Mouse (Mus musculus) mesoderm, embryonic 11.5 days (tissue): ENCODE results near the gene Ppara.

Experiments used
- DNase-seq: peaks from one replicate; pipeline ENCODE4 v3.0.0-alpha.2; 2012; ENCODE audit warnings: low read depth, low spot score

The Ppara gene

DNA sequence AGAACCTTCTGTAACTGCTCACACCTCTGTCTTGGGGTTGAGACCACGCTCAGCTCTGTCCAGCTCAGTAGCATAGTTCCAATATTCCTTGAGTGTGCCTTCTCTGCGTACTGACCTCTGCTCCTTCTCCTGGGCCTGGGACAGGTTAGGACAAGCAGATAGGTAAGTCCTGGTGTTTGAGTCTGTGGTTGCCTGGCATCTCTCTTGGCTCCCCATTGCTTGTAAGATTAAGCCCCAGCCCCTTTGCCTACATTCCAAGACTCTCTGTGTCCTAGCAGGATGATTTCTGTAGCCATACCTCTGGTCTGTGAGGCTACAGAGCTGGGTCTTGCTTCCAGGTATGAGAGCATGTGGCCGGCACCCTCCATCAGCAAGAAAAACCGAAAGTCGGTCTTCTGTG is 6.6 kb upstream of the Ppara start:
- DNase-seq = no peak

DNA sequence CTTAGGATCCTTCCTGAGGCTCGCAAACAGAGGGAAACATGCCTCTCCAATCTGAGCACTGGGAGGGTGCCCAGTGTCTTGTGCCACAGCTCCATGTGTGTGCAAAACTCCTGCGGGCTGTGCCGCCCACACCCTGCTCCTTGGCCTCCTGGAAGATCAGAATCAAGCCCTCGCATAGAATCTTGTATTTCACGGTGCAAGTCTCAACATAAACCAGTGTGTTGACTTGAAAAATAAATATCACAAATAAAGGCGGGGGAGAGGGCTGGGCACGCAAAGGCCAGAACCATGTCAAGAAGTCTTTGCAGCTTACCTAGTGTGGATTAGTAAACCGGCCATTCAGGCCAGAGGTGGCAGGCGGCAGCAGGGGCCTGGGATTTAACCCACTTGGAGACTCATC is 5.5 kb upstream of the Ppara start:
- DNase-seq = no peak

DNA sequence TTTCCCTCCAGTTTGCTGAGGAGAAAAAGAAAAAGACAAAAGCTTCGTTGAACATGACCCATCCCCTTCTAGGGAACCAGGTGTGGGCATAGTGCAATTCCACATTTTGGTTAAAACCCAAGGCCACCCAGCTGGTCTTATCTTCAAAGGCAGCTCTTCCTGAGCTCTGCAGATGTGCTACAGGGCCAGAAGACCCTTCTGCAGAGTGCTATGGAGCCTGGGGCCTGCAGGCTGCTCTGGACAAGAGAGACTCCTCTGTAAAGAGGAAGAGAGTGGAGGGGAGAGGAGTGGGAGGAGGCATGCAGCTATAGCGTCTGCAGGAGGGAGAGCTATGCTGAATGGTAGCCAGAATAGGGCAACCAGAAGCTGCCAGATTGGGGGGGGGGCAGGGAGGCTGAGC is 4.8 kb upstream of the Ppara start:
- no peak for DNase-seq

DNA sequence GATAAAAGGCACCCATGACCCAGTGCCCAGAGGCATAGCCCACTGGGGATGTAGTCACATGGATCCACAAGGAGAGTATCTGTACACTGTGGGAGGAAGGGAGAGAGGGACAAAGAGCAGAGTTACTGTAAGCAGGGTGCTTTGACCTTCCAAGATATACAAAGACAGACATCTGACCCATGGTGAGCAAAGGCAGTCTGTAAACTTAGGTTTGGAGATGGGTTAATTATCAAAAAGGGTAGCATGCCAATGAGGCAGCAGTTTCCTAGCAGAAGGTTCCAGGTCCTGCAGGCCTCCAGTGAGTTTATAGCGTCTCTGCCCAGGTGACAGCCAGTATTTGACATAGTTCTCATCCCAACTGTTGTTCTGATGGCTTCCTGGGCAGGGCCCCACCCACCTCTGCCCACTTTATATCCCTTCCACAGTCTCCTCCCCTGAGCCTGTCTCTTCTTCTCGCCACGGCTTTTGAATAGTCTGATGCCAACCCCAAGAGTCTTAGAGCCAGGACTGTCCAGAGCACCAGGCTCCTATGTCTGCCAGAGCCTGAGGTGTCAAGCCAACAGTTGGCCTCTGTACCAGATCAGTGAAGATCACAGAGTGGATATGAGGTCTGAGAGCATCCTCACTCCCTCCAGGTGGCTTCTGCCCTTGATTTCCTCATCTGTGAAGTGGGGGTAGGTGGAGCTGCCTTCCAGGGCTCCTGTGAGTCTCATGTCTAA is 2.7 kb upstream of the Ppara start:
- no peak for DNase-seq

DNA sequence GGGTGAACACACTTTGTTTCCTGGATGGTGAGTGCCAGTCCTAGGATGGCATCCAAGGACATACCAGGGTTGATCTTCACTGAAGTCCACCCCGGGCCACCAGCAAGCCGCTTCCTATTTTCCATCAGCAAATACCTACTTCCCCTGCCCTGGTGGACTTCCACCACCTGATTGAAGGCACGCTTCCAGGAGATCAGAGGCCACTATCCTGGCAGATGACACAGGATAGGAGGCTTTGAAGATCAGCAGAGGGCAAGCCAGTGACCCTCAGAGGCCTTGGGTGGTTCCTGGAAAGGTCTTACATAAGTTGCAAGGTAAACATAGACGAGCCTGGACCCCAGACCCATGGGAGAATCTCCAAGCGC is 2.2 kb upstream of the Ppara start:
- DNase-seq = no peak

DNA sequence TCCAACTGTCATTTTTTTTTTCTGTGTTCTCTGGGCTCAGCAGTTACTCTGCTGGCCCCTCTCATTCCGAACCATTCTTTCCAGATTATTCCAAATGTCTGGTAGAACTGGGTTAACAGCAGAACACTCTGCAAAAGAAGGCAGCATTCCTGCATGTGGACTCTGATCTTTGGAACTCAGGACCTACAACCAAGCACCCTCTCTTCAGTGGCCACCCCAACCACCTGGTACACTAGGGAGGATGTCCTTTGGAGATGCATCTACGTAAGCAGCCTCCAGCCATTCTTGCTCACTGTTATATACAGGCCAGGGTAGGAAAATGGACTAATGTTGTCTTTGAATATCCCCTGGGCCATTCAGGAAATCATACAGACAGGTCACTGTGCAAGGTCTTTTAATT is 1.1 kb upstream of the Ppara start:
- no peak for DNase-seq

DNA sequence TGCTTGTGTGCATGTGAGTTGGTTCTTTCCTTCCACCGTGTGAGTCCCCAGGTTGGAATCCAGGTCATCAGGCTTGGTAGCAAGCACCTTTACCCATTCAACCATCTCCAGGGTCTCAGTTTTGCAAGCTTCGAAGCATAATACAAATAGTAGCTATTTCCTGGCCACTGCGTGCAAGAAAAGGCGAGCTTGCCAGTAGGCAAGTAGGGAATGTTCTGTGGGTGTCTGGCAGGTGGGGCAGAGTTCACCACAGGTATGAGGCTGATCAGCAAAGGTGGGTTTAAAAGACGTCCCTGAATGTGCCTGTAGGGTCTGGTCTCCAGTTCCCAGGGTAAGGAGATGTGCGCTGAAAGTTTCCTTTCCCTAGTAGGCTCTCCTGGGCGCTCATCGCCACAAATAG is 635 bp upstream of the Ppara start:
- DNase-seq = no peak

DNA sequence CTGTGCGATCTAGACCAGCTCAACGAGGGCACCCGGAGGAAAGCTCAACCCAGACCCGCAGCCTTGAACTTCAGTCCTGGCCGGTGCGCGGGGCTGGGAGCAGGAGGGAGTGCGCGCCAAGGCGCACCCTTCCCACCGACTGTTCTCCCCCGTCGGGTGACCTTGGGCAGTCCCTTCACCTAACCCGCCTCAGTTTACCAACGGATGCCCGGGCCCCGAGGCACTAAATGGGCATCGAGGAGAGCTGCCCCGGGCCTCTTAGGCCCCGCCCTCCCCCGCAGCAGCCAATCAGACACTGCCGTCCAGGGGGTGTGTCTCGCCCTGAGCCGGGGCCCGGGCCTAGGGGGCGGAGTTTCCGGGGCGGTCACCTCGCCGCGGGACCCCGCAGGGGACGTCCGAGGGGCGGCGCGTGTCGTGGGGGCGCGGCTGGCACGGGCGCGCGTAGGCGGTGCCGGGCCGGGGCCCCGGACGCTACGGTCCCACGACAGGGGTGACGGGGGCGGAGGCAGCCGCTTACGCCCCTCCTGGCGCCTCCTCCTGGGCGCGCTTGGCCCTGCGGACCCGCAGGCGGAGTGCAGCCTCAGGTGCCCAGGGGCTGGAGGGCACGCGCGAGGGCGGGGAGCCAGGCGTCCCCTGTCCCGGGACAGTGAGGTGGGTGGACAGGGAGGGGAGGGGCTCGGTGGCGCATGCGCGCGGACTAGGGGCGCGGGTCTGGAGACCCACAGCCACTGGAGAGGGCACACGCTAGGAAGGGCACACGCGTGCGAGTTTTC is 466 bp downstream of the Ppara start:
- peak; percentile 77 for DNase-seq

DNA sequence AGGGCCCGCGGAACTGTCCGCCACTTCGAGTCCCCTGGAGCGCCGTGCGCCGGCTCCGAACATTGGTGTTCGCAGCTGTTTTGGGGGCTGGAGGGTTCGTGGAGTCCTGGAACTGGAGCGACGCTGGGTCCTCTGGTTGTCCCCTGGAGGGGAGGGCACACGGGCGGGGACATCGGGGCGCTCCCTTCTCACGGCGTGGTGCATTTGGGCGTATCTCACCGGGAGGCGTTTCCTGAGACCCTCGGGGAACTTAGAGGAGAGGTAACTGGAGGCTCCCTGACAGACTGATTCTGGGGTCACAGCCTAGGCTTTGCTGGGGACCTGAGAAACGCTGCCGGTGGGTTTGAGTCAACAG is 1.0 kb downstream of the Ppara start:
- no peak for DNase-seq

DNA sequence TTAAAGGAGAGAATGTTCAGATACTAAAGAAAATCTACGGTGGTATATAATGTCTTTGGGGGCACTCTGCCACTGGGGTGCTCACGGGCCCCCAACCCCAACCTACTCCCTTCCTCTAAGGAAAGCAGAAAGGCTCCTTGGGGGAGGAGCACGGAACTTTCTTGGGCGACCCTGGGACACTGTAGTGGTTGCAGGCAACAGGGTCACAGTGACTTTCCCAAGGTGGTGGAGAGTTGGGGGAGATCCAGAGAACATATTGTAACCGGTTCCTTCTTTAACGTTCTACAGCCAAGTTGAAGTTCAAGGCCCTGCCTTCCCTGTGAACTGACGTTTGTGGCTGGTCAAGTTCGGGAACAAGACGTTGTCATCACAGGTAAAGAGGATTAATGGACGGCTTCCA is 1.7 kb downstream of the Ppara start:
- DNase-seq = no peak

DNA sequence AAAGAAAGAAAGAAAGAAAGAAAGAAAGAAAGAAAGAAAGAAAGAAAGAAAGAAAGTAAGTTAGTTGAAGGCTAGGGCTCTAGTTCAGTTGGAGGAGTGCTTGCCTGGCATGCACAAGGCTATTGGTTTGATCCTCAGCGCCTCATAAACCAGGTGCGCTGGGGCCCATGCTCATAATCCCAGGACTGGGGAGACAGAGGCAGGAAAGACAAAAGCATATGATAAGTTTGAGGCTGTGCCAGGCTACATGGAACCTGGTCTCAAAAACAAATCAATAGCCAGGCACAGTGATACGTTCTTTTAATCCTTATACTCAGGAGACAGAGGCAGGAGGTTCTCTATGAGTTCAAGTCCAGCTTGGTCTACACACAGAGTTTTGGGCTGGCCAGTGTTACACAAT is 3.6 kb downstream of the Ppara start:
- no peak for DNase-seq

DNA sequence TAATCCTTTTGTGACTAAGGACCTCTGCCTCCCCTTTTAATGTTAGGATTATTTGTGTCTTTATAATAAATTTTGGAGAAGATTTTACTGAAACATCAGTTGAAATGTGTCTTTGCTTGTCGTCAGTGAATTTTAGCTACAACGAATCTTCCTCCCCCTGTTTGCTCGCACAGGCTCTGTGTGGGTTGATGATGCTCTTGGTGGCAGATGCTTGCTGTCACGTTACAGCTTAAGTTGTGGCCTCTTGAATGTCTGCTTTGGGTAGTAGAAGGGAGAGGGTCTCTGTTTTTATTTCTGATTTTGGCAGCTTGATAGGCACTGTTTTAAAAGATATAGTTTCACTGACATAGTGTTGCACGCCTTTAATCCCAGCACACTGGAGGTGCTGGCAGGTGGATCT is 4.2 kb downstream of the Ppara start:
- no peak for DNase-seq

DNA sequence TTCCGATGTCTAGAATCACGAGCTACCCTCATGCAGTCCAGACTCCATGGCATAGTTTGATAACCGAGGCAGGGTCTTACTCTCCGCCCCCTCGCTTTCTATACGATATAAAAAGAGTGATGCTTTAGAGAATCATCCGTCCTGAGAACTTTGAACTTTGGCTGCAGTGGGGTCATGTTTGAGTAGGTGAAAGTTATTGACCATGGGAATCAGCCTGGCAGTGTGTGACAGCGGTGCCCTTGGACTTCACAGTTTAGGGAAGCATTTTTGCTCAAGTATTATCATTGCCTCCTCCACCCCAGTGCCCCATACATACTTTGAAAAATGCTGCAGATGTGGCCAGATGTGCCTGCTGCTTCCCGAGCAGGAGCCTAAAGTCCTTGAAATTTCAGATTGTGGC is 7.8 kb downstream of the Ppara start:
- no peak for DNase-seq

DNA sequence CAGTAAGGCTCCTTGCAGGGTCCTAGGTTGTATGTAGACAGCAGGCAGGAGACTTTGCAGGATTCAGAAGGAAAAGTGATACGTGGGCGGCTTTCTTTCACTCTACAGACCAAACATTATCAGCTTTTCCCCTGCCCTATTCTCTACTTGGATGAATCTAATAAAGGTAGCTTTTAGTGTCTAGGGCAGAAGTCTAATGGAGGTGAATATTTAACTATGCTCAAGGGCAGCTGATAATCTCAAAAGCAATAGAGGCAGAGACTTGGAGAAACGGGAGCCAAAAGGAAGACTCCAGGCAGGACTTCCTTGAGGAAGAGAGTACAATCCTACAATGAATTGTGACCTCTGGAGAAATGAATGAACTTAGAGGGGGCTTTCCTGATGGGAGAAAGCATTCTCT is 9.2 kb downstream of the Ppara start:
- no peak for DNase-seq

DNA sequence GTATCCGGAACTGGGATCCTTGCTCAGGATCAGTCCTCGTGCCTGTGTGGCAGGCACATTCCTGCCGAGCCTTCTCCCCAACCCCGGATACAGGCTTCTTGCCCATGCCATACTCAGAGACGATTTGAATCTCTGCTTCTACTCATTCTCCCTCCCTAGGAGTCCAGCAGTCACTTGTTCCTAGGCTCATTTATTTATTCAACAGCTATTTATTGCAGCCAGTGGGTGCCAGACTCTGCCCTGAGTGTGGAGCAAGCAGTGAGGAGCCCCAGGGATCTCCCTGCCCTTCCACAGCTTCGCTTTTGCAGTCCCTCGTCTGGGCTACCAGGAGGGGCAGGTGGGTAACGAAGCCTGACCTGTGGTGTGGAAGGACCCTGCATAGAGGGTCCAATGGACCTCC is 11.4 kb downstream of the Ppara start:
- DNase-seq = no peak

DNA sequence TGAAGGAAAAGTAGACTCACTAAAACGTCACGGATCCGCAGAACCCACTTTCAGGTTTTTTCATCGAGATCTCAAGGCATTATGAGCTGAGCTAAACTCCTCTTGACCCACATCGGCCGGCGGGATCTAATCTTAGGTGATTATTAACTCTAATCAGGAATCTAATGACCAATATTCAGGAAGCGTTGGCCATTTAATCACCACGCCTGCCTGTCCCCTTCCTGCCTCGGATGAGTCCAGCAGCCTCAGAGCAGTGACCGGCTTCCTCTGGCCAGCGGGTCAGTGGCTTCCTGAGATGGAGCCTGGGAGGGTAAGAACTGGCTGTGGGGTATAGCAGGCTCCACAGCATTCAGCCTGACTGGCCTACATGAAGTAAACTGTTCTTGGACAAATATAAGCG is 11.9 kb downstream of the Ppara start:
- DNase-seq = no peak

DNA sequence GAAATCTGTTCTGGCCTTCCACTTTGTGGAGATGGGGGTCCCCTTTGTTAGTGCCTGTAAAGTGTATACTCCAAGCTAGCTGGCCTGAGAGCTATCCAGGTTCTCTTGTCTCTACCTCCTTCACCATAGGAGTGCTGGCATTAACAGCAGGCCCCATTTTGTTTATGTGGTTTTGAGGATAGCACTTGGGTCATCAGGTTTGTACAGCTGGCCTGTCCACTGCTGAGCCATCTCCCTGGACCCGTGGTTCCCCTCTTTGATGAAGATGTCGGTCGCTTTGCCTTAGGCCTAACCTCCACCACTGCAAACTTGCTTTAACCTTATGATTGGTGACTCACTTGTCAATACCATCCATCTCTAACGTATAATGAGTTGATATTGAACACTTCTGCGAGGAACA is 13.2 kb downstream of the Ppara start:
- DNase-seq = no peak

DNA sequence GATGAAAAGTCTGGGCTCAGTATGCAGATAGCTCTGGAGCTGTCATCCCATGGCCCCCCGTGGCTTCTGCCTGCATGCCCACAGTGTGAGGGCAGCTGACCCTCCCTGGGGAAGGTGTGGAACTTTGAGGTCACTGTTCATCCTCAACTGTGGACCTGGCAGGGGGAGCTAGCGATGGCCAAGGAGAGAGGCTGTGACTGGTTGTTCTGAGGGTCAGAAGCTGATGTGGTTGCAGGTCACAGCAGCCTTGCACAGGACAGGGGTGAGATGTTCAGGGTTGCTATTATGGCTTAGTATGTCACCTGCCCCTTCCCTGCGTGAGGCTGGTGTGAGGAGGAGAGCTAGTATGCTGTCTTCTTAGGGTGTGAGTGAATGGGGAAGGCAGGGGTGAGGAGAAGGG is 13.7 kb downstream of the Ppara start:
- no peak for DNase-seq

DNA sequence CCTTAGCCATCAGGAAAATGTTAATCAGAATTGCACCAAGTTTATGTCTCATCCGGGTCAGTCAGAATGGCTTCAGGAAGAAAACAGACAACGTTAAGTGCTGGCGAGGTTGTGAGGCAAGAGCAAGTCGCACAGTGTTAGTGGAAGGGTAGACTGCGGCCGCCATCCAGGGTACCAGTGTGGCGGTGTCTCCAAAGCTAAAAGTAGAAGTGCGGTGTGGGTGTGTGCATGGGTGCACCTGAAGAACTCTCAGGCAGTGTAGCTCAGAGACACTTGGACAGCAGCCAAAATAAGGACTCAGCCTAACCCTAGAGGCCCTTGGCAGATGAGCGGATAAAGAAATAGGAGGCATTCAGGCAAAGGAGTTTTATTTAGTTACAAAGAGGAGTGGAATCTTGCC is 14.4 kb downstream of the Ppara start:
- no peak for DNase-seq

DNA sequence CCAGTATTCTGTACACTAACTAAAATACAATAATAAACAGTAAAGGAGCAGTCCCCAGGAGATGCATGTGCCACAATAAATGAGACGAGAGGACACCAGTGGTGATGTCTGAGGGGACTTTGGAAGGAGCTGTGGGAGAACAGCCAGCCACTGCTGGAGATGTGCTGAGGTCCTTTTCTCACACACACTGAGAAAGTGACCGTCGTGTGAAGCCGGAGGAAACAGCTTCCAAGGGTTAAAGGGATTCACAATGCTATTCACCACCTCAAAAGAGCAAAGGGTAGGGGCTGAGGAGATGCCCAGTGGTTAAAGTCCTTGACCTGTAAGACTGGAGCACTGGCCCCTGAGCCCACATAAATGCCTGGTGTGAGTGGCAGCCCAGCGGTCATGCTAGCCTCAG is 15.3 kb downstream of the Ppara start:
- DNase-seq = no peak

DNA sequence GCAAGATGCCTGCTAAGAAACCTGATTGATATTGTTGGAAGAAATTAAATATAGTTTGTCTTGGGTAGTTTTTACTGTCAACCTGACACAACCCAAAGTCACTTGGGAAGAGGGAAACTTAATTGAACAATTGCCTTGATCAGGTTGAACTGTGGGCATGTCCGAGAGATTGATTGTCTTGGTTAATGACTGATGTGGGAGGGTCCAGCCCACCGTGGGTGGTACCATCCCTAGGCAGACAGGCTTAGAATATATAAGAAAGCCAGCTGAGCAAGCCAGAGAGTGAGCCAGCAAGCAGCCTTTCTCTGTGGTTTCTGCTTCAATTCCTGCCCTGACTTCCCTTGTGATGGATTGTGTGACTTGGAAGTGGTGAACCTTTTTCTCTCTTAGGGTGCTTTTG is 17.9 kb downstream of the Ppara start:
- no peak for DNase-seq

DNA sequence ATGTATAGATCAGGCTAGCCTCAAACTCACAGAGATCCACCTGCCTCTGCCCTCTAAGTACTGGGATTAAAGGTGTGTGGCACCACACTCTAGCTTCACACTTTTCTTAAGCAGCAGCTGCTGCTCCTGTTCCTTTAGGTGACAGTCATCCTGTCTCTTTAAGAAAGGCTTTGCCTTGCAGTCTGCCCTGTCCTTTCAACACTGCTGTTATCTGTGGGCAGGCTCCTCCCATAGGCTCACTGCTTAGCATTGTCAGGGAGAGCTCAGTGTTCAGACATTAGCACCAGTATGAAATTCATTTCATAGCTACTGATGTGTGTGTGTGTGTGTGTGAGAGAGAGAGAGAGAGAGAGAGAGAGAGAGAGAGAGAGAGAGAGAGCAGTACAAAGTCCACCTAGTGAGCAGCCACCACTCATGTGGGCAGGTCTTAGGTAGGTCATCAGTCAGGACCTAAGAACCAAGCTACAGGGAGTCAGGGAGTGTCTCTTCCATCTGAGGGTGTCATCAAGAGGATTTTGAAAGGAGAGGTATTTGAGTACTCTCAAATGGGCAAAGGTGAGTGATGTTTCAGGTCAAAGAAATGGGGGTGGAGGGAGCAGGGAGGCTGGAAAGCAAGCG is 19.4 kb downstream of the Ppara start:
- DNase-seq = no peak

DNA sequence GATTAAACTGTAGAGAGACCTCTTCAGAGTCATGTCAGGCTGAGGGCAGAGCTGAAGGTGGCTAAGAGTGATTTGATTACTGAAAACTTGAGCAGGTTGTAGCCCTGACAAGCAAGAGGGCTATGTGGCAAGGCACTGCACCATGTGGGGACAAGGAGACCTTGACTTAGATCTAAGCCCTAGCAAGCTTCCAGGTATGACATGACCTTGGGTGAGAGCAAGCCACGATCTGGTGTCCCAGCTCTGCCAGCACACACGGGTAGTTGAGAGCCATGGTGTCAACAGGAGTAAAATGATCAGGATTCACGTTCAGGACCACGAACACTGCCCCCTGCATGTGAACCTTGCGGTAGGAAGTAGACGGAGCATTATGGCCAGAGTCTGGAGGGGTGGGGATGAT is 20.4 kb downstream of the Ppara start:
- DNase-seq = no peak
